Mouse (Mus musculus): ENCODE data around the gene Cgnl1. TPM values are rescaled to one million over a fixed set of nuclear protein-coding genes. Genes with fewer than 3 reads are reported as not detected.
"Not testable (repeated sequence)": the region's sequence is repeated elsewhere in the genome, so short reads cannot be mapped to it uniquely, and the experiment has no call there.

The Cgnl1 gene
- polyA plus RNA-seq, 1 experiment from 2014 or later: 2.2 TPM

DNA sequence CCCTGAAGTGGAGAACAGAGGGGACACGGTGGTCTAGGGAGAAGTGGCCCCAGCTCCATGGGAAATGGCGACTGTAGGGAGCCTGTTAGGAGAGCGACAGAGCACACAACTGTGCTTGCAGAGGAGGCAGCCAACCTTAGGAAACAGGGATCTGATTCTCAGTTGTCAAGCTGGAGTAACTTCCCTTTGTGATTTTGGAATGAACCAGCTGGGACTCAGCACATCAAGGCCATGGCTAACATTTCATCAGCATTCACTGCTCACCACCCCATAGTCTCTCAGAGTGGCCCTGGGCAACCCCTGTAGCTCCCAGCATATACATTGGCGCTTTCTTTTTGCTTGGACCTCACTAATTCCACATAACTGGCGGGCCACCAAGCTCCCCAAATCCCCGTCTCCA lies 145.4 kb downstream of the Cgnl1 start:
- WGBS (ENCODE audit: insufficient replicate concordance): 79% methylated on average over 6 of the region's 6 CpGs
- no peak overlapping the region for H3K27ac ChIP-seq (ENCODE audit: low read depth)
- H3K36me3 ChIP-seq (replicated peaks; ENCODE audit: insufficient read depth, low read length): no peaks in the 10 kb centered on the region; the same call in 1 of the 2 replicates
- H3K9ac ChIP-seq (replicated peaks): no peak overlapping the region
- H3K4me3 ChIP-seq (ENCODE audit: low read depth, low read length): no peak overlapping the region
- DNase-seq (no peak), ATAC-seq (no peak)
- H3K27me3 ChIP-seq (ENCODE audit: insufficient read depth, low read length): no peaks in the 10 kb centered on the region
- no peak overlapping the region for H3K4me2 ChIP-seq (ENCODE audit: low read depth, low read length)
- no peaks in the 10 kb centered on the region for H3K9me3 ChIP-seq (ENCODE audit: low read length)
- H3K4me1 ChIP-seq (ENCODE audit: insufficient read depth): peaks cover 3% of the 10 kb centered on the region; the same call in 1 of the 2 replicates
- TF ChIP-seq EP300 (IDR thresholded peaks at IDR 0.05; ENCODE audit: low read depth): no peak
- no peak for TF ChIP-seq CTCF (IDR thresholded peaks at IDR 0.05; ENCODE audit: low read depth)

DNA sequence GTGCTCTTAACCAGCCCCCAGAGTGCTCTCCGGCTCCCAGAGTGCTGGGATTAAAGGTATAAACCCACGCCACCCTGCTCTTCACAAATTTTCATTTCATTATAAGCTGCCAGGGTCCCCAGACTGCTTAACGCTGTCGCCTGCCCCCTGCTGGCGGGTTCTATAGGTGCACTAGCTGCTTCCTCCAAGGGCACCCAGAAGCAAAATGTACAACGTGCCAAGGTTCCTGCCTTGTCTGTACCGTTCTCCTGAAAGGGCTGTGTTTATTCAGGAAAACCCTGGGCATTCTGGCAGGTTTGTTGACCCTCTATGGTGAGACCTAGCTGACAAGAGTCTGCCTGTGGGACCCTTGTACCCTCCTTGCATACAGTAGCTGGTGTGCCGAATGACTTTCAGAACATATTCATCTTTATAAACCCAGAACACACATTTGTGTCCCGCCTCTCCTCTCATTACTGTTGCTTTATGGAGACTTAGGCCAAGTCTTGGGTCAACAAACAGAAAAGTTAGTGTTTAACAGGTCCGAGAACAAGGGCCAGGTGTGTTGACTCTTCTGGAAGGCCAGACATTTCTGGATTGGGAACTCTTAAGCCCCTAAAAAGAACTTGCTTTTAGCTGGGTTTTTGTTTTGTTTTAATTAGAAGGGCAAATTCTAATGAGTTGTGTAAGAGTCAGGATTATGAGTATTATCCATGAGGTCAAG lies 146.5 kb downstream of the Cgnl1 start:
- Histone ChIP-seq H3K9me3 (ENCODE audit: low read length) (no peaks in the 10 kb centered on the region), H3K27me3 (ENCODE audit: insufficient read depth, low read length) (no peaks in the 10 kb centered on the region), H3K4me3 (ENCODE audit: low read depth, low read length) (no peak overlapping the region), H3K27ac (ENCODE audit: low read depth) (no peak overlapping the region), H3K4me1 (ENCODE audit: insufficient read depth) (peaks cover 3% of the 10 kb centered on the region; the same call in 1 of the 2 replicates), H3K9ac (replicated peaks) (no peak overlapping the region), H3K4me2 (ENCODE audit: low read depth, low read length) (no peak overlapping the region), H3K36me3 (replicated peaks; ENCODE audit: insufficient read depth, low read length) (no peaks in the 10 kb centered on the region; the same call in 1 of the 2 replicates)
- WGBS (ENCODE audit: insufficient replicate concordance): 31% methylated on average over 10 of the region's 10 CpGs
- peak; percentile 74 for TF ChIP-seq CTCF (IDR thresholded peaks at IDR 0.05; ENCODE audit: low read depth)
- TF ChIP-seq EP300 (IDR thresholded peaks at IDR 0.05; ENCODE audit: low read depth): no peak
- DNase-seq (peak; percentile 71), ATAC-seq (no peak)

DNA sequence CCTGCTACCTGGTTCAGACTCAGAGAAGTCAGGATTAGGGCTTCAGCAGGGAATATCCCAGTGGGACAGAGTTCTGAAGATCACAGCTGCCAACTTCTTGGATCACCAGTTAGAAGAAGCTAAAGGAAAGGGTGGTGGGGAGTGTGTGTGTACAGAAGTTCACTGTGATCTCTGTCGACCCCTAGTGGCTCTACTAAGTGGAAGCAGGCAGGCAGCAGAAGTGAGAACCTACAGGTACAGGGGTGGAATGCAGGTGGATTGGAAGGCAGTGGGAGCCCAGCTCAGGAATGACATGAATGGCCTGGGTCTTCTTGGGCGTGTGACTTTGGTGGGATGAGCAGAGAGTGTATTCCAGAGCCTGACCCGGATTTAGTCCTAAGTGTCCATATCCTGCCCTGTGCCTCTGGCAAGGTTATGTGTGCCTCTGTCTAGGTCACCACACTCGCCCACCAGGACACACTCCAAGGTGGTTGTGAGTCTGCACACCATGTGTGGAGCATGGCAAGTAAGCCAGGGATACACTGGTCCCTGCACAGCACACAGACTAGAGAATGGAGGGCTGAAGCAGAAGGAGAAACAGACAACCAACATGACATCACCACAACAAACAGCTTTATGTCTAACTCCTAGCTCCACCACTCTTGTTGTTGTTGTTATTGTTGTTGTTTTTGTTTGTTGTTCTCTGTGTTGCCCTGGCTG lies 147.4 kb downstream of the Cgnl1 start:
- WGBS (ENCODE audit: insufficient replicate concordance): 37% methylated on average over 4 of the region's 4 CpGs
- no peak for ATAC-seq
- H3K27ac ChIP-seq (ENCODE audit: low read depth): no peak overlapping the region

DNA sequence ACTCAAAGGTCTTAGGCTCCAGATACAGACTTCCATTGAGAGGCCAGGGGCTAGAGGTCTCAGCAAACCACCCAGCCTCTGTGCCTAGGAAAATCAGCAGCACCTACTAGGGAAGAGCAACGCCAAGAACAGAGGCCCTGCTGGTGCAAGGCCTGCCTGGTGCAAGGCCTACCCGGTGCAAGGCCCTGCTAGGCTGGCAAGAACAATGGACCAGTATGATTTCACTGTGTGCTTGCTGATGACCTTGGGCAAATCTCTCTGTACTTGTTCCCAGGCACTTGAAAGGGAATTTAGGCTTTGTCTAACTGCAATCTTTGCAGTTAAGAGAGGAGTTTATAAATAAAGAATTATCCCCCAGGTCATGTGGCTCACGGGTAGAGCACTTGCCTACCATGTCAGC lies 148.8 kb downstream of the Cgnl1 start:
- no peak for ATAC-seq
- Histone ChIP-seq H3K27me3 (ENCODE audit: insufficient read depth, low read length) (no peaks in the 10 kb centered on the region), H3K9me3 (ENCODE audit: low read length) (no peaks in the 10 kb centered on the region), H3K36me3 (replicated peaks; ENCODE audit: insufficient read depth, low read length) (no peaks in the 10 kb centered on the region; the same call in 1 of the 2 replicates), H3K4me3 (ENCODE audit: low read depth, low read length) (no peak overlapping the region), H3K27ac (ENCODE audit: low read depth) (no peak overlapping the region), H3K9ac (replicated peaks) (no peak overlapping the region), H3K4me2 (ENCODE audit: low read depth, low read length) (no peak overlapping the region), H3K4me1 (ENCODE audit: insufficient read depth) (peaks cover 3% of the 10 kb centered on the region; the same call in 1 of the 2 replicates)
- WGBS (ENCODE audit: insufficient replicate concordance): 57% methylated on average over 3 of the region's 3 CpGs
- TF ChIP-seq CTCF (IDR thresholded peaks at IDR 0.05; ENCODE audit: low read depth) (no peak), EP300 (IDR thresholded peaks at IDR 0.05; ENCODE audit: low read depth) (no peak)
- no peak for DNase-seq

More for the DNA sequence above, 147.4 kb downstream of the Cgnl1 start:
- TF ChIP-seq EP300 (IDR thresholded peaks at IDR 0.05; ENCODE audit: low read depth) (no peak), CTCF (IDR thresholded peaks at IDR 0.05; ENCODE audit: low read depth) (peak; percentile 82)
- no peak for DNase-seq
- Histone ChIP-seq H3K4me2 (ENCODE audit: low read depth, low read length) (no peak overlapping the region), H3K4me1 (ENCODE audit: insufficient read depth) (peaks cover 3% of the 10 kb centered on the region; the same call in 1 of the 2 replicates), H3K4me3 (ENCODE audit: low read depth, low read length) (no peak overlapping the region), H3K27me3 (ENCODE audit: insufficient read depth, low read length) (no peaks in the 10 kb centered on the region), H3K9ac (replicated peaks) (no peak overlapping the region), H3K36me3 (replicated peaks; ENCODE audit: insufficient read depth, low read length) (no peaks in the 10 kb centered on the region; the same call in 1 of the 2 replicates), H3K9me3 (ENCODE audit: low read length) (no peaks in the 10 kb centered on the region)

DNA sequence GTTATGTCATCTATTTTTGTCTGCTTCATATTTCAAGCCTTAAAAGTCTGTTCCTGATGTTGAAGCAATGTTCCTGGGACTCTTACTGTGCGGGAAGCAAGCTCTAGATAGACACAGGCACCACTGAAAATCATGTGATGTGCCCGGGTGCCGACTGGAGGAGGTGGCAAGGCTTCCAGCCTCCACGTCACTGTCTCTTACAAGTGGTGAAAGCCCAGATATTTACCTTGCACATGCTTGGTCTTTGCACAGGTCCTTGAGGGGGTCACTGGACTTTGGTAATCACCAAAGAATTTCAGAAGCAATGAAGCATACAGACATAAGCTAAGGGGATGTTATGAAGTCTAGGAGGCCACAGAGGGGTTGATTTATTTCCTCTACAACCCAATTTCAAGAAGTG lies 149.4 kb downstream of the Cgnl1 start:
- Histone ChIP-seq H3K27ac (ENCODE audit: low read depth) (no peak overlapping the region), H3K4me3 (ENCODE audit: low read depth, low read length) (no peak overlapping the region), H3K4me1 (ENCODE audit: insufficient read depth) (peaks cover 3% of the 10 kb centered on the region; the same call in 1 of the 2 replicates), H3K36me3 (replicated peaks; ENCODE audit: insufficient read depth, low read length) (no peaks in the 10 kb centered on the region; the same call in 1 of the 2 replicates), H3K4me2 (ENCODE audit: low read depth, low read length) (no peak overlapping the region), H3K9ac (replicated peaks) (no peak overlapping the region), H3K9me3 (ENCODE audit: low read length) (no peaks in the 10 kb centered on the region), H3K27me3 (ENCODE audit: insufficient read depth, low read length) (no peaks in the 10 kb centered on the region)
- TF ChIP-seq CTCF (IDR thresholded peaks at IDR 0.05; ENCODE audit: low read depth): no peak
- DNase-seq: no peak
- ATAC-seq: no peak
- WGBS (ENCODE audit: insufficient replicate concordance): 67% methylated on average over 4 of the region's 4 CpGs

DNA sequence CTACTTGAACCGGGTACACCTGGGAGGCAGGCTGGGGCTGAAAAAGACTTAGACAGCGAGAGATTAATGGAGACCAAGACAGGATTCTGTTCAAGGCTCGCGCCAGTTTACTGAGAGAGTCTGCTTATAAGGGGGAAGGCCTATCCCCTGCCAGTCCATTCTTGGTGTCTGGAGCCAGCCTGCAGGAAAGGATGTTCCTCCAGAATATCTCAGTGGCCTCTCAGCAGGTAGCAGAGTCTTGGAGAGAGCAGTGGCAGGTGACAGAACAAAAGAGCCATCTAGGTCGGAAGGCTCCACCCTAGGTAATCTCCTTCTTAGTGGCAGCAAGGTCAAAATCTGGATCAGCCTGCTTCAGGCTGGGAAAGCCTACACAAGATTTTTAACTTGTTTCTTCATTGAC lies 151.3 kb downstream of the Cgnl1 start:
- H3K9me3 ChIP-seq (ENCODE audit: low read length); H3K4me2 ChIP-seq (ENCODE audit: low read depth, low read length); DNase-seq; H3K9ac ChIP-seq (replicated peaks); H3K4me1 ChIP-seq (ENCODE audit: insufficient read depth); H3K27ac ChIP-seq (ENCODE audit: low read depth); H3K4me3 ChIP-seq (ENCODE audit: low read depth, low read length); ATAC-seq; H3K27me3 ChIP-seq (ENCODE audit: insufficient read depth, low read length); H3K36me3 ChIP-seq (replicated peaks; ENCODE audit: insufficient read depth, low read length): not testable (repeated sequence)
- WGBS (ENCODE audit: insufficient replicate concordance): 82% methylated on average over 5 of the region's 5 CpGs

All from liver, postnatal 0 days (tissue).